Mouse (Mus musculus) heart, adult 11 months (tissue): Measurements from ENCODE around the gene Cstb.
"Not testable (repeated sequence)": the region's sequence is repeated elsewhere in the genome, so short reads cannot be mapped to it uniquely, and the experiment has no call there.

Experiments used
- DNase-seq: peaks from one replicate; pipeline ENCODE4 v3.0.0; 2022

The Cstb gene

GRCm38 (mm10) chr10:78425181-78426041 is at the start of gene Cstb:
TSS of gene Cstb (plus strand) at chr10:78425669.
- DNase-seq: peak; percentile 99

GRCm38 (mm10) chr10:78378516-78378915 is 47.0 kb upstream of the Cstb start:
- no peak for DNase-seq

- DNase-seq: no peak
These were observed 41.9 kb upstream of the Cstb start for GRCm38 (mm10) chr10:78383567-78383966.

- no peak for DNase-seq
These were observed 39.9 kb upstream of the Cstb start for GRCm38 (mm10) chr10:78385520-78385919.

GRCm38 (mm10) chr10:78388216-78388980 is 37.1 kb upstream of the Cstb start:
- peak; percentile 94 for DNase-seq

GRCm38 (mm10) chr10:78390982-78391470 is 34.4 kb upstream of the Cstb start:
- DNase-seq: no peak

- DNase-seq: peak; percentile 96
These were observed 33.4 kb upstream of the Cstb start for GRCm38 (mm10) chr10:78392072-78392471.

- no peak for DNase-seq
These were observed 30.1 kb upstream of the Cstb start for GRCm38 (mm10) chr10:78395377-78395776.

- DNase-seq: peak; percentile 97
These were observed 29.4 kb upstream of the Cstb start for GRCm38 (mm10) chr10:78395819-78396624.

- no peak for DNase-seq
These were observed 28.9 kb upstream of the Cstb start for GRCm38 (mm10) chr10:78396625-78396885.

- DNase-seq: peak; percentile 94
These were observed 26.3 kb upstream of the Cstb start for GRCm38 (mm10) chr10:78399090-78399657.

- no peak for DNase-seq
These were observed 24.3 kb upstream of the Cstb start for GRCm38 (mm10) chr10:78401127-78401526.

GRCm38 (mm10) chr10:78402301-78402922 is 23.1 kb upstream of the Cstb start:
- DNase-seq: peak; percentile 90

- DNase-seq: peak; percentile 80
These were observed 19.3 kb upstream of the Cstb start for GRCm38 (mm10) chr10:78406152-78406551.

- DNase-seq: no peak
These were observed 18.3 kb upstream of the Cstb start for GRCm38 (mm10) chr10:78407132-78407531.

- peak; percentile 87 for DNase-seq
These were observed 16.3 kb upstream of the Cstb start for GRCm38 (mm10) chr10:78409035-78409788.

- peak; percentile 87 for DNase-seq
These were observed 13.6 kb upstream of the Cstb start for GRCm38 (mm10) chr10:78411851-78412250.

- DNase-seq: peak; percentile 99
These were observed 12.9 kb upstream of the Cstb start, which contains the start of gene Rrp1 for GRCm38 (mm10) chr10:78412319-78413151. TSS of gene Rrp1 (minus strand) at chr10:78413043.

- DNase-seq: no peak
These were observed 12.3 kb upstream of the Cstb start for GRCm38 (mm10) chr10:78413152-78413520.

- DNase-seq: not testable (repeated sequence)
These were observed 10.5 kb upstream of the Cstb start for GRCm38 (mm10) chr10:78414936-78415335.

GRCm38 (mm10) chr10:78417888-78418287 is 7.6 kb upstream of the Cstb start:
- DNase-seq: no peak
